Mouse (Mus musculus) C2C12 (cell line): Measurements from ENCODE around the gene Cldn20. TPM values are rescaled to one million over a fixed set of nuclear protein-coding genes. Genes with fewer than 3 reads are reported as not detected.

Source experiments
- H3K27me3 ChIP-seq: one replicate; pipeline ENCODE4 v1.6.1; 2011; ENCODE audit not compliant: control insufficient read depth, insufficient read depth, insufficient read length
- H3K36me3 ChIP-seq: one replicate; pipeline ENCODE4 v1.6.1; 2011; ENCODE audit not compliant: control insufficient read depth, insufficient read depth
- H3K4me3 ChIP-seq: one replicate; pipeline ENCODE4 v1.5.1; 2011; ENCODE audit warnings: mild to moderate bottlenecking, control low read depth; ENCODE audit not compliant: poor library complexity, insufficient read depth, severe bottlenecking
- H3K79me2 ChIP-seq: one replicate; pipeline ENCODE4 v1.6.1; 2011; ENCODE audit not compliant: control insufficient read depth, insufficient read depth
- H3K79me3 ChIP-seq: one replicate; pipeline ENCODE4 v1.6.1; 2011; ENCODE audit warnings: low read depth, control low read depth
- H3ac ChIP-seq: one replicate; pipeline ENCODE3; 2011; ENCODE audit warnings: low read depth; ENCODE audit not compliant: control insufficient read depth, insufficient read length
- CEBPB ChIP-seq: IDR thresholded peaks from one replicate; pipeline ENCODE4 v1.6.1; 2011; ENCODE audit warnings: low read depth, mild to moderate bottlenecking, control low read depth, moderate library complexity
- CTCF ChIP-seq: IDR thresholded peaks from one replicate; pipeline ENCODE4 v1.5.1; 2011; ENCODE audit not compliant: control insufficient read depth, insufficient read depth, insufficient read length
- FOSL1 ChIP-seq: IDR thresholded peaks from one replicate; pipeline ENCODE4 v1.8.0; 2011; ENCODE audit warnings: mild to moderate bottlenecking, low read length; ENCODE audit not compliant: poor library complexity, insufficient read depth, severe bottlenecking
- MAX ChIP-seq: IDR thresholded peaks from one replicate; pipeline ENCODE4 v1.6.1; 2011; ENCODE audit warnings: mild to moderate bottlenecking, control low read depth
- MYOD1 ChIP-seq: IDR thresholded peaks from one replicate; pipeline ENCODE4 v1.6.1; 2011; ENCODE audit warnings: low read depth; ENCODE audit not compliant: control insufficient read depth, insufficient read length
- MYOG ChIP-seq: IDR thresholded peaks from one replicate; pipeline ENCODE4 v1.6.1; 2011; ENCODE audit not compliant: control insufficient read depth, insufficient read length; ENCODE audit errors: extremely low read depth
- USF1 ChIP-seq: IDR thresholded peaks from one replicate; pipeline ENCODE4 v1.6.1; 2011; ENCODE audit warnings: low read depth, mild to moderate bottlenecking, control low read depth, moderate library complexity
- polyA plus RNA-seq: library from polyadenylated mRNA; unstranded; fragments of >200 nt; fragmentation: generic; extraction: Trizol; gene quantifications from one replicate; pipeline ENCODE4 v1.2.1, GENCODE M21; 2012; ENCODE audit warnings: missing spikeins

Cldn20 gene
- polyA plus RNA-seq, 1 experiment = 0.12 TPM

- no peak overlapping the region for H3K4me3 ChIP-seq
- no peaks in the 10 kb centered on the region for H3K79me2 ChIP-seq
- no peak overlapping the region for H3ac ChIP-seq
- TF ChIP-seq FOSL1 (no peak), MYOG (no peak), MAX (no peak), USF1 (no peak), CEBPB (no peak), CTCF (no peak), MYOD1 (no peak)
- H3K36me3 ChIP-seq = peaks cover 90% of the 10 kb centered on the region
- H3K79me3 ChIP-seq = no peaks in the 10 kb centered on the region
- H3K27me3 ChIP-seq = no peaks in the 10 kb centered on the region
Observed at GRCm38 (mm10) chr17:3515851-3516250, 16.5 kb upstream of the Cldn20 start.

- no peaks in the 10 kb centered on the region for H3K79me2 ChIP-seq
- H3K36me3 ChIP-seq = peaks cover 89% of the 10 kb centered on the region
- no peaks in the 10 kb centered on the region for H3K27me3 ChIP-seq
- TF ChIP-seq MYOG (no peak), CEBPB (no peak), MYOD1 (no peak), CTCF (no peak), MAX (no peak), FOSL1 (no peak), USF1 (no peak)
- H3K79me3 ChIP-seq = no peaks in the 10 kb centered on the region
- no peak overlapping the region for H3K4me3 ChIP-seq
- no peak overlapping the region for H3ac ChIP-seq
Observed at GRCm38 (mm10) chr17:3516406-3516805, 15.9 kb upstream of the Cldn20 start.

GRCm38 (mm10) chr17:3520344-3520743 lies 12.0 kb upstream of the Cldn20 start:
- H3K36me3 ChIP-seq = peaks cover 68% of the 10 kb centered on the region
- no peaks in the 10 kb centered on the region for H3K27me3 ChIP-seq
- no peaks in the 10 kb centered on the region for H3K79me2 ChIP-seq
- no peak overlapping the region for H3ac ChIP-seq
- no peak for TF ChIP-seq CEBPB
- no peak for TF ChIP-seq CTCF
- TF ChIP-seq MYOD1 = no peak
- no peak for TF ChIP-seq USF1
- no peak for TF ChIP-seq MAX
- TF ChIP-seq FOSL1 = no peak
- TF ChIP-seq MYOG = no peak
- no peaks in the 10 kb centered on the region for H3K79me3 ChIP-seq
- H3K4me3 ChIP-seq = no peak overlapping the region

GRCm38 (mm10) chr17:3527841-3528471 lies 4.4 kb upstream of the Cldn20 start:
- no peak for TF ChIP-seq USF1
- no peak for TF ChIP-seq MYOG
- no peak for TF ChIP-seq CTCF
- no peak for TF ChIP-seq MAX
- no peak for TF ChIP-seq MYOD1
- TF ChIP-seq CEBPB = no peak
- TF ChIP-seq FOSL1 = no peak
- Histone ChIP-seq H3K79me2 (no peaks in the 10 kb centered on the region), H3K36me3 (peaks cover 8% of the 10 kb centered on the region), H3K4me3 (no peak overlapping the region), H3K27me3 (no peaks in the 10 kb centered on the region), H3ac (no peak overlapping the region), H3K79me3 (no peaks in the 10 kb centered on the region)

- no peak for TF ChIP-seq USF1
- no peak for TF ChIP-seq MAX
- TF ChIP-seq FOSL1 = no peak
- TF ChIP-seq MYOD1 = no peak
- no peak for TF ChIP-seq CTCF
- no peak for TF ChIP-seq CEBPB
- TF ChIP-seq MYOG = no peak
- Histone ChIP-seq H3K79me2 (no peaks in the 10 kb centered on the region), H3ac (no peak overlapping the region), H3K79me3 (no peaks in the 10 kb centered on the region), H3K27me3 (no peaks in the 10 kb centered on the region), H3K36me3 (peaks cover 16% of the 10 kb centered on the region), H3K4me3 (no peak overlapping the region)
Observed at GRCm38 (mm10) chr17:3529523-3529922, 2.8 kb upstream of the Cldn20 start.
